Mouse (Mus musculus): ENCODE measurements around the gene Pithd1.

The Pithd1 gene

DNA sequence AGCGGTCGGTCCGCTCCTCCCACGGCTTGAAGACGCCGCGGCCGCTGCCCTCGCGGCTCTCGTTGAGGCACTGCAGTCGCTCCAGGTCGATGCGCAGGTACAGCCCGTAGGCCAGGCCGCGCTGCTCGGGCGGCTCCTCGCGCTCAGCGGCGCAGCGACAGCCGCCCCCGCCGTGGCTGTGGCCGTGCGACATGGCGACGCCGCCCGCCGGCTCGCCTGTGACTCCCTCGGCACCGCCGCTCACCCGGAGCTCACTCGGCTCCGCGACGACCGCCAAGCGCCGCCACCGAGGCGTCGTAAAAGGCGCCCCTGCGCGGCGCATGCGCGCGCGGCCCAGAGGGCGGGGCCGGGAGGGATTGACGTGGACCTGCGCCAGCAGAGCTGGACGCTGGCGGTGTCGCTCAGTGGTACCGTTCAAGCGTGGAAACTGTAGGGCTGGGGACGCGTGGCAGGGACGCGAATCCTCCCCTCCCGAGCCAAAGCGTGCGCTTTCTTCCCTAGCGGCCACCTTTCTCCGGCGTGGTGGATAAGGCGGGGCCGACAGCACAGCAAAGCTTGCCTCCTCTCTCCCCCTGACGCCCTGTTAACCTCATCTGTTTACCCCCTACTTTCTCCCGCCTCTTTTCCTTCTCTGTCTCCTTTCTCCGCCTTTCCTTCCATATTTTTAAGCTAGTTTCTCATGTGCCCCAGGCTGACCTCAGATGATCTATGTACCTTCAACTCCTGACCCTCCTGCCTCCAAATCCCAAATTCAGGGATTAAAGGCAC lies at the start of gene Pithd1:
Gene Pithd1, minus strand, starts transcription at position 322 of the 768 bp plus-strand sequence.
- DNase-seq (ENCODE audit: low spot score in 2 of 2): peak; percentile 88 to 91

DNA sequence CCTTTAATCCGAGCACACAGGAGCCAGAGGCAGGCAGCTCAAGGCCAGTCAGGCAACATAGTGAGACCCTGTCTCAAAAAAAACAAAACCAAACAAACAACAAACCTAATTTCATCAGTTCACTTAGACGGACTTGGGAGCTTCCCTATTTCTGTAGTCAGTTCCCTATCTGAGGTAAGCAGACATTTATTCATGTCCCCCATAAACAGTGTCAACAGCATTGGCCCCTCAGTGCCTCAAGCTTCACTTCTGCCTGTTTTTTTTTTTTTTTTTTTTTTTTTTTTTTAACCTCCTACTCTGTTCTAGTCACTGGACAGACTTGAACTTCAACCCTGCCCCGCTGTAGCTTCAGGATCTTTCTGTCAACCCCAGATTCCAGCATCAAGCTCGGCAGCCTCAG lies 48.0 kb upstream of the Pithd1 start:
- DNase-seq (ENCODE audit: low spot score in 2 of 2): no peak

DNA sequence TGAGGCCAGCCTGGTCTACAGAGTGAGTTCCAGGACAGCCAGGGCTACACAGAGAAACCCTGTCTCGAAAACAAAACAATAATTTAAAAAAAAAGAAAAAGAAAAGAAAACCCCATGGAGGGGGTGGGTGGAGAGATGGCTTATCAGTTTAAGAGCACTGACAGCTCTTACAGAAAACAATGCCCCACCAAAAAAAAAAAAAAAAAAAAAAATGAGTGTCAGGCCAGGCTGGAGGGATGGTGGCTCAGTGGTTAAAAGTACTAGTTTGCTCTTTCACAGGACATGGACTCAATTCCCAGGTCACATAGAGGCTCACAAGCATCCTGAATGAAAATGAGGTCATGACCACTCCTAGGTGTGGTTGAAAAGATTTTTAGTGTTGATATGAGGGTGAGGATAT lies 46.2 kb upstream of the Pithd1 start:
- no peak for DNase-seq (ENCODE audit: low spot score in 2 of 2)

DNA sequence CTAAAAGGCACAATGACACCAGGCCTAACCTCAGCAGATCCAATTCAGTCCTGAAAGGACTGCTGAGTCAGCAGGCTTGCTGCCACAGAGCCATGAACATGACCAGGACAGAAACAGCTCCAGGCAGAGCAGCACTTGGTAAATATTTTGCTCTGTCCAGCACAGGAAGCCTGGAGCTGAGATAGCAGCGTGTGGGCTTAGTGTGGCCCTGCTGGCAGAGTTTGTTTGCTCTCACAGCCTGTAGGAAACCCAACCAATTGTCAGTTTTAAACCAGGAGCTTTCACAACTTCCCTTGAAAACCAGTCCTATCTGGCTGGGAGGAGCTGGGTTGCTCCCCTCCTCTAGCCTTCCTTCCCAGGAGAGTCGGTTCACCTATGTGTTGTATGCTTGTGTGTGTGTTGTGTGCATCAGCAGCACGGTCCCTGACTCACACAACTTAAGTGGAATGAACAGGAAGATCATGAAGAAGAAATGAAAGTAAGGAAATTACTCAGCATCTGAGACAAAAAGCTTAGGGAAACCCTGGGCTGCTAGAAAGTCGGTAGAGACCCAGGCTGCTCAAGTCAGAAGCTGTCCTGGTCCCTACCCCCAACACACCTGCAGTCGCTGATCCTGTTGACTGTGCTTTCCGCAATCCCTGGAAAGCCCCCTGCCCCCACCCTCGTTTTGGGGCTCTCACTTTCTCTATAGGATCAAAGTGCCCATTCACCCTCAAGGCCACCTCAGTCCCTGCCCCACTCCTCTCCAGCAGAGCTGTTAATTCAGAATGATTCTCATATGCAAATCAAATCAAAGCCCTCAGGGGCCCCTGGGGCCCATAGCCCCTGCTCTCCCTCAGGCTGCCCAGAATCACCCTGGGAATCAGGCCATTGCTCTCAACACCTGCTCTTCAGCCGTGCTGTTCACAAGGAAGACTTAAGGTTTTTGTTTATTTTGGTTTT lies 44.2 kb upstream of the Pithd1 start:
- DNase-seq (ENCODE audit: low spot score in 2 of 2): no peak

DNA sequence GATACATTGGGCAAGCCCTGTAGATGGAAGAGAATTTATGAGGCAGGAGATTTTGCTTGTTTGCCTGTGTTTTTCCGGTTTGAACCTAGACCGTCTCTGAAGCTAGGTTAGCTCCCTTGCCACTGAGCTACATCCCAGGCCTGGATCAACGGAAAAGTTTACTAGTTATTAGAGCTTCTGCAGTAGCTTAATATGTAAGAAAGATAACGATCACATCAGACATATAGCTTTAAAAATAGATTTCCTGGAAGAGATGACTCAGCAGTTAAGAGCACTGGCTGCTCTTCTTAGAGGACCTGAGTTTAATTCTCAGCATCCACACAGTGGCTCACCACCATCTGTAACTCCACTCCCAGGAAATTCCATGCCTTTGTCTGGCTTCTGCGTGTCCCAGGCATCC lies 41.6 kb upstream of the Pithd1 start:
- no peak for DNase-seq (ENCODE audit: low spot score in 2 of 2)

DNA sequence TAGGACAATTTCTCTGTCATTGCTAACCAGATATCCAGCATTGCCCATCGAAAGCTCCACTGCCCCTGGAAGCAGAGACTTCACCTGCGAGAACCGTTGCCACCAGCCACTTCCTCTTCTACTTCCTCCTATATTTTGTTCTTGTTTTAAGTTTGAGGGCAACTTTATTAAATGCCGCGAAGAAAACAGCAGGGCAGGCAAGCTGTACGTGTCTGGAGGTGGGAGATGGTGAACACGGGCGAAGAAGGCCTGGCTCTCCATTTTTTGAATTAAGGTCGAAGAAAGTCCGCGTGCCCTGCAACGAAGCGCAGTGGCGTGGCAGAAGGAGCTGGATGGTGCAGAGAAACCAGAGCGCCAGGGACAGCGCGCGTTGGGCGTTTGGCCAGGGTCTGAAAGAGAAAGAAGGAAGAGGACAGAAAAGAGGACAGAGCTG lies 41.1 kb upstream of the Pithd1 start:
- DNase-seq (ENCODE audit: low spot score in 2 of 2): no peak

DNA sequence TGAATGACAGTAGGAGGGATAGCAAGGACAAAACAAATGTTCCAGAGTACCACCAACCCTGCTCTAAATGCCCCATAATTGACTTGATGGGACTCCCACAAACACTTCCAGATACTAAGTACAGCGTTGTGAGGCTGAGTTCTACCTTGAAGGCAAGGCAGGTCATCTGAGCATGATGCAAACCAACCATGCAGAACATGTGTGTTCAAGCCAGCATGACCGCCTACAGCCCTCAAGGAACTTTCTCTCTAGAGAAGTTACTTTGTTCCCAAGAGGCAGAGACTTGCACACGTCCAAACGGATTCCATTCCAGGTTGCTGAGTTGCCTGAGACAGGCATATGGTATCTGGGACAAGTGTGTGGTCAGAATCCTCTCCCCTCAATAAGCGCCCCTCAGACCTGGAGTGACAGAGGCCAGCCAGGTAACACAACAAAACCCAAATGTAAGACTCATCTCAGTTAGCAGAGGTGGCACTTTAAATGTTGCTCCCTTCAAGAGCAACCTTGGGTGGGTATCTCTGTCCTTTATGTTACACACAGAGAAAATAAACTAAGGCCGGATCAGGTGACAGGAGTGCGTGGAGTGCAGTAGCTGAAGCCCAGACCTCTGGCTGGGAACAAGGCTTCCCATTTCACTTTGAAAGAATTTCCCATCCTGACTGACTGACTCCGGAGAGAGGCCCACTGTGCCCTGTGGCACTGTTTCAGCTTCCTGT lies 40.5 kb upstream of the Pithd1 start:
- no peak for DNase-seq (ENCODE audit: low spot score in 2 of 2)

DNA sequence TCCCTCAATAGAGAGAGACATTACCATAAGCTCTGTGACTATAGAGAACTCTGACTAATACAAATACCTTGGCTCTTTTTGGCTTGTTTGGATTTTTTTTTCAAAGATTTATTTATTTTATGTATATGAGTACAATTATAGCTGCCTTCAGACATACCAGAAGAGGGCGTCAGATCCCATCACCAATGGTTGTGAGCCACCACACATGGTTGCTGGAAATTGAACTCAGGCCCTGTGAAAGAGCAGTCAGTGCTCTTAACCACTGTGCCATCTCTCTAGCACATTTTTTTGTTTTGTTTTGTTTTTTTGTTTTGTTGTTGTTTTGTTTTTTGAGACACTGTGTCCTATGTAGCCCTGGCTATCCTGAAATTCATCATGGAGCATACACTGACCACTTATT lies 38.3 kb upstream of the Pithd1 start:
- DNase-seq (ENCODE audit: low spot score in 2 of 2): no peak

DNA sequence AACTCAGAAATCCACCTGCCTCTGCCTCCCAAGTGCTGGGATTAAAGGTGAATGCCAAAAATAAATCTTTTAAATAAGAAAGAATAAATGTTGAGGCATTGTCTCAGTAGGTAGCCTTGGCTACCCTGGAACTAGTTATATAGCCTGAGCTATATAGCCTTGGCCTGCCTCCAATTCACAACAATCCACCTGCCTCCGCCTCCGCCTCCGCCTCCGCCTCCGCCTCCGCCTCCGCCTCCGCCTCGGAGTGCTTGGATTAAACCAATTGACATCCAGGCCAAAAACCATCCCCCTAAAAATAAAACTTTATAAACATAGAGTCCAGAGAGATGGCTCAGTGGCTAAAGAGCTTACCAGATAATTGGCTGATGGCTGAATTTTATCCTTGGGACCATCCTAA lies 35.9 kb upstream of the Pithd1 start:
- DNase-seq (ENCODE audit: low spot score in 2 of 2): no peak

DNA sequence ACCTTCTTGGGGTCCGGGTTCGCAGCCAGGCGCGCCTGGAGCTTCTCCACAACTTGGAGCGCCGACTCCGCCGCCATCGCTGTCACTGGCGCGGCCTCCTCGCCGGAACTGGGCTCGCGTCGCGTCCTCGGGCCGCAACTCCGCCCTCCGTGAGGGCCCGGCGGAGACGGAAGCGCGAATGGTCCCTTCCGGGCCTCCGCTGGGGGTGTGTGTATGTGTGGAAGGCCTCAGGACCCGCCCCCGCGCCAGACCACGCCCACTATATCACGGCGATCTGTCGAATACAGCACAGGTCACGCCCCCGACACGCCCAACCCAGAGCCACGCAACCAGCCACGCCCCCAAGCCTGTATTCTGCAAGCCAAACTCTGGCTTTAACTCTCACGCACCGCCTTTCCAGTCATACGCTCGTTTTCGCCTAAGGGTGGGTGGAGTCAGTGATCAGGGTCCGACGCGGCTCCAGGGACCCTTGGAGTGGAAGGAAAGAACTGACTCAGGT lies 34.5 kb upstream of the Pithd1 start, which contains the start of gene Eloa:
Gene Eloa, minus strand, starts transcription at position 215 of the 499 bp plus-strand sequence.
- peak; percentile 99 to 100 for DNase-seq (ENCODE audit: low spot score in 2 of 2)

DNA sequence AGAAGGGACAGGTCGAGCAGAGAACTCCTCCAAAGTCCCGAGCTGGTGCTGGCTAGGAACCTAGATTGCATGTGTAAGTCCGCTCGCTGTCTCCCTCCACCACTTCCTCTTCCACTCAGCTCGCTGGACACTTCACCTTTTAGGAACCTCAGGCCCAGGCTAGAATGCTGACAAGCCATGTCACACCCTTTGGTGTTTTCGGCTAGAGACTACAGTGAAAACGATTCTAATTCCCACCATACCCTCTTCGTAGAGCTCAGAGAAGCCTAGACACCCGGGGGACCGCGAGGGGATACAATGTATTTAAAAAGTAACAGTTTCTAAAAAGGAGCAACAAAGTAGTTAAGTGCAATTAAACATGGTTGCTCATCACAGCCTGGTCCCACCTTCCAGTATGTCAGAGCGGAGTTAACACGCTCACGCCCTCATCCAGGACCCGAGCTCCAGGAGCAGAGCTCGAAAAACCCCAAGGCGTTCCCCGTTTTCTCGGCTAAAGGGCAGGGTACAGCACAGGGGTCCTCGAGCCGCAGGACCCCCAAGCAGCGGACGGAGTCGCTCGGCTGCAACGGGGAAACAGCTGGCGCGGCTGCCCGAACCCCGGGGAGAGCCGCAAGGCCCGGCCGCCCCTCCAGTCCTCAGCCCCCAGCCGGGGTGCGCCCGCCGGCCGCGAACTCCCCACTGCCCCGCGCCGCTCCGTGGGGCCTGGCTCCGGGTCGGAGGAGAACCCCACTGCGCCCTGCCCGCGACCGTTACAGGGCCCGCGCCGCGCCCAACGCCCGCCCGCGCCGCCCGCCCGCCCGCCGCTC lies 33.9 kb upstream of the Pithd1 start:
- peak in 1 of 2 experiments; percentile 9 for DNase-seq (ENCODE audit: low spot score in 2 of 2)

DNA sequence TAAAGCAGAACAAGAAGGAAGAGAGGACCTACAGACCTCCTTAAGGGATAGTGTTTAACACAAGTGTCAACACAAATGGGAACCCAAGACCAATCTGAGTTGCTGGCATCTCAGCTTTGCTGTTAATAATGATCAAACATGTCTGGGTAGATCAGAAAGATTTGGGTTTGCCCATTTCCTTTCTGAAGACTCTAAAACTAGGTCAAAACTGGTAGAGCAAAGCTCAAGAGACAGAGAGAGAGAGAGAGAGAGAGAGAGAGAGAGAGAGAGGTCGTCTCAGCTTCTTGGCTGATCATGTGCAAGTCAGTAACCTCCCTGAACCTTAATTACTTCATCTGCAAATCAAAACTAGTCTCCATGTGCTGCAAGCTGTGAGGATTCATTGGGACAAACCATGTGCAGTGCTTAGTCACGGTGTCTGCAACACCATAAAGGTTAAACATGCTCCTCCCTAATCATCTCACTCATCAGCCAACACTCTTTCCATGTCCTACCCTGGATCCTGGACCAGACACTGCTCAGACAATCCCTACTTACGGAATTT lies 29.1 kb upstream of the Pithd1 start:
- no peak for DNase-seq (ENCODE audit: low spot score in 2 of 2)

DNA sequence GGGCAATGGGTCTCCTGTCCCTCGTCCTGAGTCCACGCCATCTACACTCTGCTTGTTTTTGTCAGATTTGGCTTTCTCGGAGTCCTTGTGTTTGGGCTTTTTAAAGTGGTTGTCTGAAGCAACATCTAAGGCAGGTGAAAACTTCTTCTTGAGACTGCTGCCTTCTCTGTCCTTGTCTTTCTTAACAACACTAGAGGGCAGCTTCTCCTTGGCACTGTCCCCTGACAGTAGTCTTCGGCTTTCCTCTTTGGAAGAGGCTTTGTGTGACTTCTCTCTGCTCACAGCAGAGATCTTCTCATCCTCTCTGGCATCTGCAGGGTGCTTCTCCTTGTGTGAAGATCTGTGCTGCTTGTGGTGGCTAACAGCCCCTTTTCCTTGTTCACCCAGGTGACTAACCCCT lies 23.5 kb upstream of the Pithd1 start:
- DNase-seq (ENCODE audit: low spot score in 2 of 2): no peak

DNA sequence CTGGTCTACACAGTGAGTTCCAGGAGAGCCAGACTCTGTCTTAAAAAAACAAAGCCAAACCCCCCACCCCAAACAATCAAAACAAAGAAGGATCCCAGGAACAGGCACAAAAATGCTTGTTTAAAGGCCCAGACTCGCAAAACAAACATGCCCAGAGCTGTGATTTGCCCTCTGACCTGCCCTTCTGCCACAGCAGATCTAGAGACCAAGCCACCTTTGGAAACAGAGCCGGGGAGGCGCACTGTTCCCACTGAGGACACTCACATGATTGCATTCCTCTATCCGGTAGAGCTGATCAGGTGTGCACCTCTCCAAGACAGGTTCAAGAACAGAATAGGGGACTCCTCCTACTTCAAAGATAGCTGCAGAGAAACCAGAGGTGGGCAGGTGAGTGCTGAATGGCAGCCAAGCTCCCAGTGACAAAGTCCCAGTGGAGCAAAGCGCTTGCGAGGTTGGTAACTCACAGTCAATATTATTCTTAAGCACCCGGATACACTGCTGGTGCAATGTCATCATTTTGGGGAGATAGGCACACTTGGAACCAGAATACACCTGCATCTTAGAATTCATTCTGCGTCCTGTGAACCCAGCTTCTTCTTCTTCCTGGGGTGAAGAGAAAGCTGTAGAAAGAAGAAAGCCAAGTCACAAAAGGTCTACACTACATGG lies 21.9 kb upstream of the Pithd1 start:
- DNase-seq (ENCODE audit: low spot score in 2 of 2): no peak

DNA sequence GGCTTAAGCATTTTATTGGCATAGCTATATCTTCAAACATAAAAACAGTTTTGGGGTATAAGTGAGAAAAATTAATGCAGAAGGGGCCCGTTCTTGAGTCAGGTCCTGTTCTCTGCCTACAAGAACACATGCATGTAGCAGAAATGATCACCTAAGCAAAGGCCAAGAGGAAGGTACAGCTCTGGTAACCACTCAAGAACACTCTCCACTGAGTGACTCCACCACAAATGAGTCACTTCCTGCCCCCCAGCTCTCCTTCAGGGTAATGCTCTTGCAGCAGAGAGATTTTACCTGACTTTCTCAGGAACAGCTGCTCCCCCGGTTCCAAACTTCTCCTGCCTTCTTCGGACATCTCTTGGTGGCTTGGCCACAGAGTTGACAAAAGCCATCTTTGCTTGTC lies 19.8 kb upstream of the Pithd1 start:
- DNase-seq (ENCODE audit: low spot score in 2 of 2): no peak

DNA sequence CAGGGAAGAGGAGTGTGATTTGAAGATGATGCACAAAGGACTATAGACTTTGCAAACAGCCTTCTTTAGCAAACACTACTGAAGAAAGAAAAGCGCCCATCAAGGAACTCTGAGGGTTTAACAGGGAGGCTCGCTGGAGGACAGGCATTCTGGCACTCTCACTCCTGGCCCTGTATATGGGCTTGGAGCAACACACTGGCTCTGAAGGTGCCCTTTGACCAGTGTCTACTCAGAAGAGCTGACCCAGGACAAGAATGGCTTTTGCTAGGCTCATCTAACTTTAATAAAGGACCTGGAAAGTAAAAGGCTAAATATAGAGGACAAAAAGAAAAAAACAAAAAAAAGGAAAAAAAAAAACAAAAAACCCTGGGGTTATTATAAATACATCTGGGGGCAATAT lies 17.9 kb upstream of the Pithd1 start:
- no peak for DNase-seq (ENCODE audit: low spot score in 2 of 2)

DNA sequence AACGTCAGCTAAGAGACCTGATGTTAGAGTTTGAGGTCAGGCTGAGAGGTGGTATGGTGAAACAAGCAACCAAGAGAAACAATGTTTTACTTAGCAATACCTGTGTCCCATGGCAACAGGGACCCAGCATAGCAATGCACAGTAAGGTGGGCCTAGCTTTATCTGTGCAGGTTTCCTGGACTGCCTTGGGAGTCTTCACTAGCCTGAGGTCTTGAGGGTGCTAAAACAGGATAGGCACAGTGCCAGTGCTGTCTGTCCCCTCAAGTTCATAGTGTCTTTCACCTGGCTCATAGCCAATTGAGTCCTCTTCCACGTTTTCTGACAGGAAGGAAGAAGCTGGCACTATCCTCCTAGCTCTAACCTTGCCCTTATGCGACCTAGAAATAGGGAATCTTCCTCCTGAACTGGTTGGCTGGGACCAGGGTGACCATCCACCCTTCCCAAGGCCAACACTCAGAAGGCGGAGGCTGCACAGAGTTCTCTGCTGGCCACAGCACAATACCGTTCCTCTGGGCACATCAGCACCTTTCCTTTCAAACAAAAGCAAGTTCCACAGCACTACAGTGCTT lies 17.1 kb upstream of the Pithd1 start:
- DNase-seq (ENCODE audit: low spot score in 2 of 2): no peak

DNA sequence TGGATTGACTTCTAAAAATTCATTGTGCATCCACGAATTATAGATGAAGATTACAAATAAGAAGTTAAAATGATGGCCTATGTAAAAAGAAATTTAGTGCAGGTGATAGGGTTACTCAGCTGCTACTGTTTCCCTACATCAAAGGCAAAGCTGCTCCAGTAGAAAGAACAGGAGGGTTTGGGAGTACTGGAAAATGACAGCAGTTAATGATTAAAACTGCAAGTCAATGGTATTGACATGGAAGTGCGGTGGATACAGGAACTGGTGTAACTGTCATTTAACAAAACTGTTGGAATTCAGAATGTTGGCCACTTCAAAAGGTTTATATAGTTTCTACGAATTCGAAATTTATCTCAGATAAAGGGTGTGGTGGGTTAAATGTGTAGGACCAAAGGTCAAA lies 8.1 kb upstream of the Pithd1 start:
- no peak for DNase-seq (ENCODE audit: low spot score in 2 of 2)

DNA sequence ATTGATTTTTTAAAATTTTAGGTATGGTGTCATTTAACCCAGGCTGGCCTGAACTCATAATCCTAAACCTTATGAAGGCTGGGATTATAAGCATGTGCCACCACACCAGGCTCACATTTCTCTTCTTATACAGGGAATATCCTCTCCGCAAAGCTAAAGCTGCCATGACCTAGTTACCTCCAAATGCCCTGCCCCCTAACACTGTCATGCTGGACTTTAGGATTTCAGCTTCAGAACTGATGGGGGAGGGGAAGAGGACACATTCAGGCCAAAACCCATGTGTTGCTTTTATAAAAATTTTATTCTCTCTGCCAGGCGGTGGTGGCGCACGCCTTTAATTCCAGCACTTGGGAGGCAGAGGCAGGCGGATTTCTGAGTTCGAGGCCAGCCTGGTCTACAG lies 6.9 kb upstream of the Pithd1 start:
- DNase-seq (ENCODE audit: low spot score in 2 of 2): no peak

DNA sequence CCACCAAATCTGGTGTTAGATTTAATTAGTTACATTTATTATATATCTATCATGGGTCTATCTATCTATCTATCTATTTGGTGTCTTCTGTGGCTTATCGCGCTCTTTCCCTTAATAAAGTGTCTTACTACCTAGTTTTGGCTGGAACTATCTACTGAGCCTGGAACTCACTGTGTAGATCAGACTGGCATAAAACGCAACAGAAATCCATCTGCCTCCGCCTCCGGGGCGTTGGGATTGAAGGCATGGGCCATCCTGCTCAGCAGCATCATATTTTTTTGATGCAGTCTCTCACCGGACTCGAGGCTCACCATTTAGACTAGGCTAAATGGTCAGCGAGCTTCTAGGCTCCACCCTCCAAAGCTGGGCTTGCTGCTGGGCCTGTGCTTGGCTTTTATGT lies 650 bp upstream of the Pithd1 start:
- no peak for DNase-seq (ENCODE audit: low spot score in 2 of 2)
